Comparison of ENCODE assay signal across 8 mouse cellular contexts in genomic region chr9:90270193-90270943, GRCm38 (mm10). TPM values are rescaled to one million over a fixed set of nuclear protein-coding genes. Genes with fewer than 3 reads are reported as not detected.
A peak's percentile ranks its signal among the peaks of the same experiment; 100 is the strongest.
DNase-seq lines count a peak whose midpoint lies in the region; ATAC-seq and TF ChIP-seq lines count a peak whose summit lies in the region.

Tbc1d2b (minus strand) TSS chr9:90270804.

- H3K4me1 ChIP-seq in bone marrow macrophage, adult 2 months (ENCODE audit: control insufficient read depth, insufficient read depth, low read length): peaks cover 57% of the 10 kb centered on the region
- peaks cover 78% of the 10 kb centered on the region for H3K4me1 ChIP-seq in erythroblast, embryonic 14.5 days (ENCODE audit: control insufficient read depth)
- H3K4me1 ChIP-seq in heart, embryonic 12.5 days (replicated peaks): peaks cover 16% of the 10 kb centered on the region
- peaks cover 13% of the 10 kb centered on the region for H3K4me1 ChIP-seq in kidney, embryonic 16.5 days (ENCODE audit: insufficient read depth, low read length)
- peaks cover 62% of the 10 kb centered on the region for H3K4me1 ChIP-seq in liver, embryonic 12.5 days
- H3K4me1 ChIP-seq in stomach, embryonic 14.5 days (ENCODE audit: control insufficient read depth, insufficient read depth, low read length): peaks cover 8% of the 10 kb centered on the region; the same call in 1 of the 2 replicates

- H3K27ac ChIP-seq in bone marrow macrophage, adult 2 months (ENCODE audit: insufficient read depth, low read depth, low read length): peak within 1 kb of the TSS; percentile 86
- H3K27ac ChIP-seq in heart, embryonic 12.5 days (ENCODE audit: poor library complexity, severe bottlenecking): peak within 1 kb of the TSS; percentile 53; the same call in 1 of the 2 replicates
- peak within 1 kb of the TSS; percentile 82 for H3K27ac ChIP-seq in kidney, embryonic 16.5 days (ENCODE audit: low read length)
- H3K27ac ChIP-seq in liver, embryonic 12.5 days: peak within 1 kb of the TSS; percentile 88
- peak within 1 kb of the TSS; percentile 90 for H3K27ac ChIP-seq in stomach, embryonic 14.5 days (ENCODE audit: low read length)

- peak within 1 kb of the TSS; percentile 96 for H3K4me2 ChIP-seq in heart, embryonic 12.5 days
- H3K4me2 ChIP-seq in kidney, embryonic 16.5 days (replicated peaks; ENCODE audit: low read depth, low read length): peak within 1 kb of the TSS; percentile 78
- H3K4me2 ChIP-seq in liver, embryonic 12.5 days: peak within 1 kb of the TSS; percentile 89
- H3K4me2 ChIP-seq in stomach, embryonic 14.5 days (replicated peaks; ENCODE audit: low read depth, low read length): peak within 1 kb of the TSS; percentile 95

- no peak for TF ChIP-seq POLR2A in bone marrow macrophage, adult 2 months (IDR thresholded peaks at IDR 0.05; ENCODE audit: borderline replicate concordance, low read depth, low read length)

- under 1% methylated on average over 74 of the region's 74 CpGs for WGBS in heart, embryonic 12.5 days
- WGBS in kidney, embryonic 16.5 days: 0% methylated on average over 66 of the region's 74 CpGs
- under 1% methylated on average over 73 of the region's 74 CpGs for WGBS in liver, embryonic 12.5 days (ENCODE audit: insufficient replicate concordance)
- under 1% methylated on average over 57 of the region's 74 CpGs for WGBS in stomach, embryonic 14.5 days

- H3K4me3 ChIP-seq in bone marrow macrophage, adult 2 months (ENCODE audit: insufficient read depth, low read length): peak within 1 kb of the TSS; percentile 96
- H3K4me3 ChIP-seq in erythroblast, embryonic 14.5 days (replicated peaks): peak within 1 kb of the TSS; percentile 97
- H3K4me3 ChIP-seq in heart, embryonic 12.5 days: peak within 1 kb of the TSS; percentile 93
- peak within 1 kb of the TSS; percentile 81 for H3K4me3 ChIP-seq in kidney, embryonic 16.5 days (ENCODE audit: low read length)
- peak within 1 kb of the TSS; percentile 92 for H3K4me3 ChIP-seq in liver, embryonic 12.5 days
- H3K4me3 ChIP-seq in stomach, embryonic 14.5 days (ENCODE audit: low read depth, low read length): peak within 1 kb of the TSS; percentile 94

- peaks cover 40% of the 10 kb centered on the region for H3K36me3 ChIP-seq in erythroblast, embryonic 14.5 days (ENCODE audit: control insufficient read depth)
- H3K36me3 ChIP-seq in heart, embryonic 12.5 days: no peaks in the 10 kb centered on the region
- H3K36me3 ChIP-seq in kidney, embryonic 16.5 days (ENCODE audit: insufficient read depth, low read length): no peaks in the 10 kb centered on the region
- H3K36me3 ChIP-seq in liver, embryonic 12.5 days: peaks cover 22% of the 10 kb centered on the region
- H3K36me3 ChIP-seq in stomach, embryonic 14.5 days (ENCODE audit: control insufficient read depth, insufficient read depth, low read length): no peaks in the 10 kb centered on the region

- peak; percentile 92 for ATAC-seq in heart, embryonic 12.5 days (ENCODE audit: insufficient number of reproducible peaks, low FRiP score)
- peak; percentile 92 for ATAC-seq in kidney, embryonic 16.5 days (ENCODE audit: low FRiP score, low TSS enrichment)
- peak; percentile 88 for ATAC-seq in liver, embryonic 12.5 days
- ATAC-seq in stomach, embryonic 14.5 days (ENCODE audit: insufficient number of reproducible peaks, insufficient read depth, low FRiP score, low read depth): peak; percentile 86

- peak within 1 kb of the TSS; percentile 91 for H3K9ac ChIP-seq in heart, embryonic 12.5 days
- peak within 1 kb of the TSS; percentile 82 for H3K9ac ChIP-seq in kidney, embryonic 16.5 days (replicated peaks; ENCODE audit: low read length)
- H3K9ac ChIP-seq in liver, embryonic 12.5 days: peak within 1 kb of the TSS; percentile 92
- H3K9ac ChIP-seq in stomach, embryonic 14.5 days (replicated peaks; ENCODE audit: low read depth, low read length): peak within 1 kb of the TSS; percentile 74

- no peak for TF ChIP-seq CTCF in bone marrow macrophage, adult 2 months (IDR thresholded peaks at IDR 0.05; ENCODE audit: low read depth, low read length)

- H3K27me3 ChIP-seq in erythroblast, embryonic 14.5 days (ENCODE audit: control insufficient read depth): no peaks in the 10 kb centered on the region
- H3K27me3 ChIP-seq in heart, embryonic 12.5 days (replicated peaks): no peaks in the 10 kb centered on the region
- no peaks in the 10 kb centered on the region for H3K27me3 ChIP-seq in kidney, embryonic 16.5 days (ENCODE audit: insufficient read depth, low read length)
- H3K27me3 ChIP-seq in liver, embryonic 12.5 days (replicated peaks): no peaks in the 10 kb centered on the region
- no peaks in the 10 kb centered on the region for H3K27me3 ChIP-seq in stomach, embryonic 14.5 days (ENCODE audit: control insufficient read depth, insufficient read depth, low read length)

- no peaks in the 10 kb centered on the region for H3K9me3 ChIP-seq in erythroblast, embryonic 14.5 days (ENCODE audit: control insufficient read depth, low read length)
- H3K9me3 ChIP-seq in heart, embryonic 12.5 days (replicated peaks): no peaks in the 10 kb centered on the region
- no peaks in the 10 kb centered on the region for H3K9me3 ChIP-seq in kidney, embryonic 16.5 days (ENCODE audit: low read length)
- H3K9me3 ChIP-seq in liver, embryonic 12.5 days (replicated peaks): no peaks in the 10 kb centered on the region
- no peaks in the 10 kb centered on the region for H3K9me3 ChIP-seq in stomach, embryonic 14.5 days (ENCODE audit: control insufficient read depth, low read depth, low read length)

- peak; percentile 33 to 50 for DNase-seq in B cell, adult 2 months
- peak; percentile 68 for DNase-seq in naive thymus-derived CD4-positive, alpha-beta T cell, adult 2 months (ENCODE audit: low read depth)

RNA-seq across cellular contexts. Expression of gene Tbc1d2b, which starts in this region (rescaled TPM):
- 49.1 and 55.0 TPM in 2 replicates for polyA plus RNA-seq in bone marrow macrophage, adult 2 months (2012; ENCODE audit: insufficient read depth, insufficient read length, missing spikeins)
- polyA plus RNA-seq in erythroblast, embryonic 14.5 days (2012): 1.8 and 2.0 TPM in 2 replicates
- 7.8 and 7.9 TPM in 2 replicates for polyA plus RNA-seq in heart, embryonic 12.5 days (2016; fragmentation: Nextera tagmentation; extraction: Ambion mirVana)
- polyA plus RNA-seq in kidney, embryonic 16.5 days (2015; fragmentation: Nextera tagmentation; extraction: Ambion mirVana): 12.8 and 12.9 TPM in 2 replicates
- polyA plus RNA-seq in liver, embryonic 12.5 days (2016; fragmentation: Nextera tagmentation; extraction: Ambion mirVana): 11.0 and 12.2 TPM in 2 replicates
- polyA plus RNA-seq in stomach, embryonic 14.5 days (2014; fragmentation: Nextera tagmentation; extraction: Ambion mirVana): 20.9 and 23.3 TPM in 2 replicates

Comparison
In these comparisons a context has a peak if more than half of its experiments do, and no peak if none do; other contexts are left out.
1. Peak in every context shown above with its lines: DNase-seq, ATAC-seq, H3K4me3 ChIP-seq and H3K27ac ChIP-seq.